Mouse (Mus musculus) erythroid progenitor cell, adult 5-6 weeks (primary cell): ENCODE measurements around the gene Enho. TPM values are rescaled to one million over a fixed set of nuclear protein-coding genes. Genes with fewer than 3 reads are reported as not detected.
A peak's percentile ranks its signal among the peaks of the same experiment; 100 is the strongest.

ENCODE experiments used
- ATAC-seq: replicated peaks from 2 replicates; pipeline ENCODE4 v1.8.0; 2016; ENCODE audit warnings: moderate number of reproducible peaks, mild to moderate bottlenecking, moderate TSS enrichment, inconsistent platforms; ENCODE audit not compliant: poor library complexity, low FRiP score, severe bottlenecking
- total RNA-seq, 2 experiments: library from RNA; stranded (forward) in 1 of 2; stranded (reverse) in 1 of 2; fragments of 150-400 nt in 1 of 2; fragments of 186-747, 209-891 nt in 1 of 2; gene quantifications; 2 replicates each; pipeline versions ENCODE4 v1.2.3 to v1.2.4; 2015 to 2017; ENCODE audit warnings: low replicate concordance in 2 of 2

Enho gene
- total RNA-seq, 2 experiments from 2014 or later: not detected

- ATAC-seq: no peak
These were observed 25.0 kb upstream of the Enho start for GRCm38 (mm10) chr4:41665009-41665675.

DNA sequence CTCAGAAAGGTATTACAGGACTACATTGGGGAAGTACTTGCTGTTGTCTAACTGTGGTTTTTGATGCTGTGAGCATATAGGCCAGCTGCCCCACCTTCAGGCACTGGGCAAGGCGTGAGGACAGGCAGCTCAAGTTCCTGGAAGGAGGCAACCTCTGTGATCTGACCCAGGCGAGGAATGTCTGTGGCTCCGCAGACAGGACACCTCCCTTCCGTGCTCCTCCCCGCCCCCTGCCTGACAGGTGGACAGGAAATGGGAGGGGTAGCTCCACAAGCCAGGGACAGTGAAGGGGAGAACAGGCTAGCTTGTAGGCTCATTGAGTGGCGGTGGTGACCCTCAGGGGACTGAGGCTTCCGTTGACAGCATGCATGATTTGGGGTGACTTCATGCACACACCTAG lies 24.4 kb upstream of the Enho start:
- ATAC-seq: no peak

GRCm38 (mm10) chr4:41663614-41664013 lies 23.5 kb upstream of the Enho start:
- ATAC-seq: no peak

DNA sequence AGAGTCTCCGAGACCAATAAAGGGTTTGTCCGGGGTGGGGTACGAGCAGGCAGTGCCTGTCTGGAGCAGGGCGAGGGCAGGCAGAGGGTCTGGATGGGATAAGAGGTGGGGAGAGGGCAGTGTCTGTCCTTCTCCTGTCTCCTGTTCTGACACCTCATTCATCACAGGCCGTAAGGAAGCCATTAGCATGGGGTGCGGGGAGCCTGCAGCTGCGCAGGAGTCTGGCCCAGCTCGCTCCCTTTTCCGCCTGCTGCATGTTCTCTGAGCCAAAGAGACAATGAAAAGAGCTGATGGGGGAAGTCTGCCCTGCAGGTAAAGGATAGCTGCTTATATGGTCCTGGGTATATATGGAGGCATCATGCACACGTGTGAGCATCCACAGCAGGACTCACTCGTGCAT lies 22.6 kb upstream of the Enho start:
- no peak for ATAC-seq

GRCm38 (mm10) chr4:41660851-41661430 lies 20.8 kb upstream of the Enho start:
- ATAC-seq: no peak

GRCm38 (mm10) chr4:41659556-41659955 lies 19.4 kb upstream of the Enho start:
- ATAC-seq: no peak

DNA sequence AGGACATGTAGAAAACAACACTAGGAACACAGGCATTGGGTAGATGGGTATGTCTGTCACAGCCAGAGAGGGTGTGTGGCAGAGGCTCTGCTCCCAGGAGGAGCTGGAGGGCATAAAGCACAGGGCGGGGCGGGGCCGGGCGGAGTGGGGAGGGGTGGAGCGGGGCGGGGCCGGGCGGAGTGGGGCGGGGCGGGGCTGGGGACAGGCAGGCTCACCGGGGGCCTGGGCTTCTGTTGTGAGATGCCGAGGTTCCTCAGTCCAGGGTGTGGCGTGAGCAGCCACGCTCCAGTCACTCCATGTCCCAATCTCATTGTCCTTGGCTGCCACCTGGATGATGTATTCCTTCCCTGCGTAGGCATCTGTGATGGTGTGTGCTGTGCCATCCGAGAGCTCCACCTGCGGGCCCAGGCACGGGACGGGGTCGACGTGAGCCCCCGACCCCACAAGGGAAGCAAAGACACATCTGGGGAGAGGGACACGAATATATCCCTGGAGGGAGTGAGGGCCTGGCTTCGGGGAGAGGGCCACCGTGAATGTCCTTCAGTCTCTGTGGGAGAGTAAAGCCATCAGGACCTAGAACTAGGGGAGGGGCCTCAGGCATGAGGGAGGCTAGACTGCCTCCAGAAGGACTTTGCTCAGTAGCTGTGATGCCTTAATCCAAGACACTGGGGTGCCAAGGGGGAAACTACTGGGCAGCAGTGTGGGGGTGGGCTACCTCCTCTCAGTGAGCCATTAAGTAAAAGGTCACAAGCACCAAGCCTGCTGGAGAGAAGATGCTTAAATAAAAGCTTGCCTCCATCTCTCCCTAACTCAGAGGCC lies 18.7 kb upstream of the Enho start:
- no peak for ATAC-seq

DNA sequence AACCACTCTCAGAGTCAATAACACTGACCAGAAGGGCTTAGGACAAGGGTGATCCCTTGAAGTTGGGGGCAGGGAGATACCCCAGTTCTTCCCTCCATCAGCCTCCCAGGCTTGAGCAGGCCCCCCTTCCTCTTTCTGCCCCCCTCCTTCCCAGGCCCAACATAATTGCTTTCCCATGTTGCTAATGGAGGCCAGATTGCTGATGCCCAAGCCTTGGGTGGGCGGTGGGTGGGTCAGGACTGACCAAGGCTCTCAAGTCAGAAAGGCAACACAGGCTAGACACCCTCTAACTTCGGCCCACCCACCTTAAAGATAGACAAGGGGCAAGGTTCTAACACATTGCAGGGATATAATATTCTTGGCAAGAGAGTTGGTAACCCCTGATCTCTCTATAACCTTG lies 15.4 kb upstream of the Enho start:
- no peak for ATAC-seq

DNA sequence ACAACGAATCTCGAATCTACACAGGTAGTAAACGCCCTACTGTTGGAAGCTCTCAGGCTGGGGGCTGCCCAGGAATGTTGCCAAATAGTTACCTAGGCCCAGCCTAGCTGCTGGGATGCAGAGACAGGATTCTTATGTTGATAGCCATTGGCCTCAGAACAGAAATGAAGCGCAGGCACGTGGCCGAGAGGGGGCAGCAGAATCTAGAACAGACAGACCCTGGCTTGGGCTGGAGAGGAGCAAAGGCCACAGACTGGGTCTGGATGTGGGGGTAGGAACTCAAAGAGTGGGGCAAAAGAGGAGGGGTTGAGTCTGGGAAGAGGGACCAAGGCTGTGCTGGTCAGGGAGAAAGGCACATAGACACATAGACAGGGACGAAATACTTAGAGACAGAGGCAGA lies 14.1 kb upstream of the Enho start:
- no peak for ATAC-seq

- no peak for ATAC-seq
These were observed 13.6 kb upstream of the Enho start for GRCm38 (mm10) chr4:41653730-41654129.

DNA sequence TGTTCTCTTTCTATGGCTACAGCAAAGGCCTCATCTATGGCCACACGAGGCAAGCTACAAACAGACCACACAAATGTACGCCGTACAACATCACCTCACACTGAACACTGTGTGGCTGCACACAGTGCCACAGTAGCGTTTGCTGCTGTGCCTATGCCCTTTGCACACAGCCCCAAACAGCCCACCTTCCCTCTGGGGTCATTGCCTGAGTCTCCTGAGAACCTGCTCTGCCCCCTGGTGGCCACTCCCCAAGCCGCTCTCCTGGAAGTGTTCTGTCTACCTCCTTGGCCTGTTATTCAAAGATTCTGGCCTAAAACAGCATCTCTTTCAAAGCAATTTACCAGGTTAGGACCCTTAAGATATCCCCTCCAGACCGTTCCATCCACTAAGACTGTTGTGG lies 13.2 kb upstream of the Enho start:
- no peak for ATAC-seq

DNA sequence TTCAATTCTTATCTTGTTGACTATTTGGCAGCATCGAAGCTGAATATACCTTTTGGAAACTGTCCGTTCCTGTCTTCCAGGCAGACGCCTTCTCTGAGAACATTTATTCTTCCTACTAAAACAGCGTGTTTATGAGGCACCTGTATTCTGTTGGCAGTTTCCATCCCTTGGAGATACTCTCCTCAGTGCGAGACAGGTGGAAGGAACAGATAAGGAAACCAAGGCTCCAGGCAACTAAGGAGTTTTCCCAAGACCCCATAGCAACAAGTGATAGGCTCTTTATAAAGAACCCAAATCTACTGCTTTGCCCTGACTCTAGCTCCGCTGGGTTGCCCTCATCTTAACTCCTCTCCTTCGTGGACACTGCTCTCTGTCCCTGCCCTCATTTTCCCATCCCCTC lies 8.5 kb upstream of the Enho start:
- no peak for ATAC-seq

DNA sequence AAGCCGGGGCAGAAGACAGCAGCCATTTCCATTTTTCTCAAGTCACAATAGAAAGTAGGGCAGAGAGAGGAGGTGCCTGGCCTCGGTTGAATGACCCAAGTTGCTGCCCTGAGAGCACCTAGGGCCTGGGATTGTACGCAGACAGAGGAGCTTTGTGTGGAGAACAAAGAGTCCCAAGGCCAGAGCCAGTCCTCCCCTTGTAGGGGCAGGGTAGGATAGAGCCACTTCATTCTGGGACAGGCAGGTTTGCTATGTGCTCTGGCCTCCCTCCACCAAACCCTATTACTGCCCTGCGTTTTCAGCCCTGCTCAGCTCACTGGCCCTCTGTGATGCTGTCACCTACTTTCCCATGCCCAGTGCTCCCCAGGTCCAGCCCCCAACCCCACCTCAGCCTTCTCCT lies 8.0 kb upstream of the Enho start:
- 0 out of 2 replicates have a peak, but pooled peaks have one; percentile 34 for ATAC-seq

DNA sequence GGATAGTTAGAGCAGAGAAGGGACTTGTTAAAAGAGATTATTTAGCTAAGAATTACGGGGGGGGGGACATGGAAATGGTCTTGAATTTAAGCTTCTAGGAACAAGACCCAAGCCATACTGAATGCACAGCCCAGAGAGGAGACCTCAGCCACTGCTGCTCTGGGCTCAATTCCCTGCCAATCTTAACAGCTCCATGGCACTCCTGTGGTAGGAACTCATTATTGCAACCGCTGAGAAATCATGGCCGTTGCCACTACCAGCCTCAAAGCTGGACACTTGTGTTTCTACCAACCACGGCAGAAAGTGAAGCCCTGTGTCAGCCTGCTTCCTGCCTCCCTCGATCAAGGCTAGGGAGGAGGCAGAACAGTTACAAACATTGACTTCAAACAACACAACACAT lies 5.4 kb upstream of the Enho start:
- ATAC-seq: no peak

DNA sequence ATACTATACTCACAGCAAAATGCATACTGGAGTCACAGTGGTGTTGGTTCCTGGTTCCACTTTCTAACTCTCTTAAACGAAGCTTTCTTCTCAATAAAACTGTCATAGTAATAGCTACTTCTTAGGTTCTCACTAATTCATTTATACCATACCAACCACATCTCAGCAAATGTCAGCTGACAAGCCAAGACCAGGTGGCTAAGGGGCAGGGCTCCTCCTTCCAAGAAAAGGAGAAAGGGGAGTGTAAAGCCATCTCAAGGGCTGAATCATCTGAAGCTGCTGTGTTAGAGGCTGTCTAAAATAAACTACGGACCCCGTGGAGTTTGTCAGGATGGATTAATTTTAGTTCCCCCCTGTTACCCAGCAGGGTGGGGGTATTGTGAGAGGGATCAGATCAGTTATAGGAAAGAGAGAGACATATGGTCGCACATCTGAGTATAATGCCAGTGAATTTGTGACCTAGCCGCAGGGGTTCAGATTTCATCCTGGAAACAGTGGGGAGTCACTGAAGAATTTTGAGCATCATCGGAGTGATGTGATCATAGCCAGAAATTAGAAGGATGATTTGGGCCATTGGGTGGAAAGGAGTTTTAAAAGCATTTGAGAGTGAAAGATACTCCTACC lies 1.2 kb upstream of the Enho start:
- ATAC-seq: no peak

- no peak for ATAC-seq
These were observed 796 bp downstream of the Enho start for GRCm38 (mm10) chr4:41639214-41639841.

DNA sequence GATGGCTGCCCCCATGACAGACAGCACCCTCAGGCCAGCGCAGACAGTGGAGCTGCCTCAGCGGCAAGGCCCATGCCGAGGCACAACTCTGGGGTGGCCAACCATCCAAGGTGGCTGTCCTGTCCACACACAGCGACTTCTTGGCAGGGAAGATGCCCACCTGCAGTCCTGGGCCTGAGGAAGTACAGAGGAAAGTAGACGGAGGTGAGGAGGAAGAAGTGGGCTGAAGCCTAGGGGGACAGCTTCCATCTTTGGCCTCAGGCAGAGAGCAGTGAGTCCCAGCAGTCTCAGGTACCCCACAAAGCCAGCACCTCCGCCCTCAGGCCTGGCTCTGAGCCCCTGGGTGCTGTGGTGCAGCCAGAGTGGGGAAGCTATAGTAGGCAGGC lies 1.3 kb downstream of the Enho start:
- ATAC-seq: 0 out of 2 replicates have a peak, but pooled peaks have one; percentile 11

DNA sequence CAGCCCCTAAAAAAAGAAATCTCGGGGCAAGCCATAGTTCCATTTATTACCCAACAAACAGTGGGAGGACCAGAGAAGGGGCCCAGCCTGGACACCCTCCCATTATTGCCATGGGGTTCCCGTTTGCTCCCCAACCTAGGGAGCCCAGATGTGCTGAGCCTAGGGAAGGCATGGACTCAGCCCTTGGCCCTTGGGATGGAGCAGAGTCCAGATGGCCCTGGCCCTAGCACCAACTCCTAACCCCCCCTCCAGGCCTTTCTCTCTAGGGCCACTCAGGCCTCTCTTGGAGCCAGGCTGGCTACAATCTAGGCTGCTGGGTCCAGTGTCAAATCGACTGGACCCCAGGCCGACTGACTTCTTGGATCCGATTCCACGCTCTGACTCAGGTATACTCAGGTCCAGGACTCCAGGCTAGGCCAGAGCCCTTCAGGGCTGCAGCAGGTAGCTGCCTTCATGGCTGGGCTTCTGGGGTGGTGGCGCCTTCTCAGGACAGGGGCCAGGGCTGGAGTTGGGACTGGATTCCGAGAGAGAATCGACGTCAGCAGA lies 1.9 kb downstream of the Enho start:
- no peak for ATAC-seq

DNA sequence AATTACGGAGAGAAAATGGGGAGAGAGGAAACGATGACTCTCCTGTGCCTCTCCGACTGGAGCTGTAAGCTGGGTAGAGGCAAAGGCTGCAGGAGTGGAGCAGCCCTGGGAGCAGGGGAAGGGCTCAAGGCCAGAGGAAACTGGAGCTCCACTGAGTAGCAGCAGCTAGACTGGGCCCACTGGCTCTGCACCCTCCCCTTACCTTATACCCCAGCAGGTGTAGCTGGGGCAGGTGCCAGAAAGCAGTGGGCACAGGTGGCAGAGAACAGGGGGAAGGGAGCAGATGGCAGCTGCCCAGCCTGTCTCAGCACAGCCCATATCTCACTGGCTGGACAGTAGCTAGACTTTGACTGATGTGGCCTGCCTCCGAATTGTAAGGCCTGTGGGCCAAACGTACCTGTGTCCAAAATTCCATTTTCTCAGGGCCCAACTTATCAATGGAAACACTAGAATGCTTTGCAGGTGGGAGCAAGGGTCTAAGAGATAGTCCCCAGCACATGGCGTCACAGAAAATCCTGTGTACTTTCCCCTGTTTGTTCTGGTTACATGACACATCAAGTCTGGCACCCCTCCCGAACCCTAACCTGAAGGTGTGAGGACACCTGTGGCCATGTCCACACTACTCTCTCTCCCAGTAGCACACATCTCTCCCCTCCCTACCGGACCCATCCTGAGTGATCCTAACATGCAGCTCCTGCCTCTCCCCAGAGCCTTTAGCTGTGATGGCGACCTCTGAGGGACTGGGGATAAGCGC lies 3.1 kb downstream of the Enho start:
- no peak for ATAC-seq
